Mouse (Mus musculus): ENCODE measurements at regions not wholly inside any gene's neighbourhood (a gene's known extent, or its start where the extent isn't known, plus 50 kb on each side); places are given as distances from the start of the nearest gene placed in this dataset.

GRCm38 (mm10) chr6:103307250-103307580 is 203.2 kb upstream of the Chl1 start:
- TF ChIP-seq POLR2A (IDR thresholded peaks at IDR 0.05; ENCODE audit: control insufficient read depth in 1 of 2, insufficient read depth in 1 of 2, low read depth in 1 of 2, low read length in 2 of 2, poor library complexity in 1 of 2) (no peak), CTCF (IDR thresholded peaks at IDR 0.05 in 2 of 3, conservative IDR thresholded peaks at IDR 0.05 in 1 of 3; ENCODE audit: control insufficient read depth in 1 of 3, insufficient read depth in 1 of 3, low read depth in 2 of 3, low read length in 3 of 3, poor library complexity in 1 of 3, severe bottlenecking in 1 of 3) (no peak), MAX (IDR thresholded peaks at IDR 0.05; ENCODE audit: low read length) (no peak), POLR2AphosphoS5 (IDR thresholded peaks at IDR 0.05; ENCODE audit: borderline replicate concordance, low read depth, low read length) (no peak), EP300 (IDR thresholded peaks at IDR 0.05; ENCODE audit: low read depth in 1 of 2, low read length in 2 of 2) (no peak), MYC (IDR thresholded peaks at IDR 0.05; ENCODE audit: low read depth, low read length) (no peak), POLR2AphosphoS2 (IDR thresholded peaks at IDR 0.05; ENCODE audit: low read length) (no peak), ZNF384 (IDR thresholded peaks at IDR 0.05; ENCODE audit: low read depth, low read length) (no peak), BHLHE40 (IDR thresholded peaks at IDR 0.05; ENCODE audit: borderline replicate concordance, low read depth, low read length) (no peak), E2F4 (IDR thresholded peaks at IDR 0.05; ENCODE audit: borderline replicate concordance, low read depth, low read length) (no peak), UBTF (IDR thresholded peaks at IDR 0.05; ENCODE audit: borderline replicate concordance, insufficient read depth, low read depth, low read length) (no peak), ZC3H11A (IDR thresholded peaks at IDR 0.05; ENCODE audit: low read depth, low read length) (no peak), TCF12 (IDR thresholded peaks at IDR 0.05; ENCODE audit: low read depth, low read length) (no peak), MAFK (IDR thresholded peaks at IDR 0.05; ENCODE audit: borderline replicate concordance, low read depth, low read length) (no peak)

Data from MEL (cell line).